Mouse (Mus musculus) ES-E14 (cell line): Measurements from ENCODE around the gene Ube2o.

Experiments
- CHD2 ChIP-seq: IDR thresholded peaks from 2 replicates; pipeline ENCODE4 v1.6.1; 2014; ENCODE audit warnings: mild to moderate bottlenecking, low read depth, low read length, inconsistent platforms
- HCFC1 ChIP-seq: IDR thresholded peaks from 2 replicates; pipeline ENCODE4 v1.6.1; 2012; ENCODE audit warnings: low read length, inconsistent platforms, borderline replicate concordance; ENCODE audit not compliant: insufficient read depth
- MAFK ChIP-seq: IDR thresholded peaks from 2 replicates; pipeline ENCODE4 v1.6.1; 2014; ENCODE audit warnings: mild to moderate bottlenecking, low read depth, low read length, inconsistent platforms; ENCODE audit not compliant: insufficient read depth
- ZC3H11A ChIP-seq: IDR thresholded peaks from 2 replicates; pipeline ENCODE4 v1.6.1; 2012; ENCODE audit warnings: low read depth, mild to moderate bottlenecking, inconsistent platforms, low read length, borderline replicate concordance
- ZNF384 ChIP-seq: IDR thresholded peaks from 2 replicates; pipeline ENCODE4 v1.6.1; 2012; ENCODE audit warnings: low read depth, low read length, inconsistent platforms

- TF ChIP-seq CHD2 (no peak), HCFC1 (no peak), ZNF384 (no peak), MAFK (no peak), ZC3H11A (no peak)
Measured at GRCm38 (mm10) chr11:116599230-116599629, 18.0 kb upstream of the Ube2o start.
